Mouse (Mus musculus) intestine, embryonic 16.5 days (tissue): ENCODE measurements around the gene Slc35g1. TPM values are rescaled to one million over a fixed set of nuclear protein-coding genes. Genes with fewer than 3 reads are reported as not detected.

ENCODE experiments used
- ATAC-seq: fragments of 200-750 bp; cut with Nextera tagmentation; 2 replicates; pipeline ENCODE4 v1.8.0; 2017; ENCODE audit warnings: moderate TSS enrichment, moderate library complexity
- H3K27ac ChIP-seq: fragments of 300-500 bp; sonication (generic); 2 replicates; pipeline ENCODE4 v1.5.1; 2014; ENCODE audit warnings: mild to moderate bottlenecking, low read length
- H3K27me3 ChIP-seq: fragments of 300-500 bp; sonication (generic); replicated peaks from 2 replicates; pipeline ENCODE4 v1.6.1; 2014; ENCODE audit warnings: low read length, control low read depth, mixed read lengths; ENCODE audit not compliant: control insufficient read depth, insufficient read depth
- H3K36me3 ChIP-seq: fragments of 300-500 bp; sonication (generic); 2 replicates; pipeline ENCODE4 v1.6.1; 2014; ENCODE audit warnings: low read length, control low read depth; ENCODE audit not compliant: control insufficient read depth, insufficient read depth
- H3K4me1 ChIP-seq: fragments of 300-500 bp; sonication (generic); 2 replicates; pipeline ENCODE4 v1.6.1; 2014; ENCODE audit warnings: low read length, control low read depth, mixed read lengths; ENCODE audit not compliant: control insufficient read depth, insufficient read depth
- H3K4me2 ChIP-seq: fragments of 300-500 bp; sonication (generic); 2 replicates; pipeline ENCODE4 v1.6.1; 2014; ENCODE audit warnings: low read depth, low read length, control low read depth
- H3K4me3 ChIP-seq: fragments of 300-500 bp; sonication (generic); 2 replicates; pipeline ENCODE4 v1.5.1; 2014; ENCODE audit warnings: mild to moderate bottlenecking, low read length
- H3K9ac ChIP-seq: fragments of 300-500 bp; sonication (generic); 2 replicates; pipeline ENCODE4 v1.6.1; 2014; ENCODE audit warnings: low read depth, low read length
- H3K9me3 ChIP-seq: fragments of 300-500 bp; sonication (generic); 2 replicates; pipeline ENCODE4 v1.6.1; 2016; ENCODE audit warnings: low read length, control low read depth; ENCODE audit not compliant: control insufficient read depth
- WGBS: fragments of 180-500 bp; shearing (Covaris S2); extraction: QIAGEN DNeasy Blood & Tissue Kit; methylation state at CpG from one replicate; pipeline ENCODE4 v1.1.7; 2014; 5-methylcytosine and 5-hydroxymethylcytosine counted together
- polyA plus RNA-seq: library from polyadenylated mRNA; unstranded; fragments of >200 nt; fragmentation: Nextera tagmentation; extraction: Ambion mirVana; gene quantifications from 2 replicates; pipeline ENCODE4 v1.2.1, GENCODE M21; 2015

Slc35g1 gene
- polyA plus RNA-seq, 1 experiment from 2014 or later: 7.0 TPM

DNA sequence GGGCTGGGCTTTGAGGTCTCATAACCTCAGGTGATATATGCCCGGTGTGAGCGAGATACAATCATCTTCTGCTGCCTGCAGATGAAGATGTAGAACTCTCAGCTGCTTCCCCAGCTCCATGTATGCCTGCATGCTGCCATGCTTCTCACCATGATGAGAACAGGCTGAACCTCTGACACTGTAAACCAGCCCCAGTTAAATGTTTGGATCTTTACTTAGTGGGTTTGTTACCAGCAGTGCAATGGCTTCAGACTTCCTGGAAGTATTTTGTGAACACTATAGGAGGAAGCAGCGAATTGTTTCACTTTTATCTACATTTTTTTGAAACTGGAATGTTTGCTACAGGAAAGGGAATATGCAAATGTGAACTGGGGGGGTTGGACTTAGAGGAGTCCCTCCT lies 36.2 kb downstream of the Slc35g1 start:
- Histone ChIP-seq H3K4me2 (no peak overlapping the region), H3K27me3 (no peaks in the 10 kb centered on the region), H3K4me3 (no peak overlapping the region), H3K27ac (no peak overlapping the region), H3K9ac (no peak overlapping the region), H3K4me1 (no peaks in the 10 kb centered on the region), H3K36me3 (no peaks in the 10 kb centered on the region), H3K9me3 (no peaks in the 10 kb centered on the region)
- ATAC-seq: no peak
- WGBS: 73% methylated on average over 3 of the region's 3 CpGs

DNA sequence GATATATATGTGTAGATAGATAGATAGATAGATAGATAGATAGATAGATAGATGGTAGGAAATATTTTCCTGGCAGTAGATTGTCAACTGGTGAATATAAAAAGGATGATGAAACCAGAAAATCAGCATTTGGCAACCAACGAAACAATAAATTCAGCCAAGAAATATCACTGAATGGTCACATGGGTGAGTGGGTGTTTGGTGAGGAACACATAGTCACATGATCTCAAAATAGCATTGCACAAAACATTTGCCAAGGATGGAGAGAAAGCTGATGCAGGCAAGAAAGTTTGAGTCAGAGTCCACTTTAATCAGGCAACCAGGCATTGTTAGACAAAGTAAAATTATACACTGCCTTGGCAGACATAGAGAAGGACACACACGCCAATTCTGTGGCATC lies 37.6 kb downstream of the Slc35g1 start:
- WGBS: 82% methylated on average over 2 of the region's 2 CpGs
- Histone ChIP-seq H3K4me3 (no peak overlapping the region), H3K27me3 (no peaks in the 10 kb centered on the region), H3K9me3 (no peaks in the 10 kb centered on the region), H3K27ac (no peak overlapping the region), H3K4me2 (no peak overlapping the region), H3K4me1 (no peaks in the 10 kb centered on the region), H3K36me3 (no peaks in the 10 kb centered on the region), H3K9ac (no peak overlapping the region)
- ATAC-seq: no peak

DNA sequence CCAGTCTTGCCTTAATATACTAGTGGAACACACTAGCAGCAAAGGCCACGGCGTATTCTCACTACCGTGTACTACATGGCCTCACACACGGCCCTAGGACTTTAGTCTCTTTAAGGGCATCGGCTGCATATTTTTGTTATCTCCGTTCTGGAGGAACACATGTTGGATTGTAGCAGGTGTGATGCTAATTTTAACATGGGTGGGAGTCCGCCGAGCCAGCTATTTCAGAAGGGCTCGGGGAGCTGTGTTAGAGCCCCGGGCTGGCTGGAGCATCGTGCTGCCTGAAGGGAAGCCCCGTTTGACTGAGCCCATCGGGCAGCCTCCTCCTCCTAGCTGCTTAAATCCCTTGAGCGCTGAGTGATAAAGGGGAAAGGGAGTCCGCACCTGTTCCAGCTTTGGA lies 39.4 kb downstream of the Slc35g1 start:
- 90% methylated on average over 15 of the region's 15 CpGs for WGBS
- H3K36me3 ChIP-seq: no peaks in the 10 kb centered on the region
- ATAC-seq: no peak
- H3K4me3 ChIP-seq: no peak overlapping the region
- H3K27me3 ChIP-seq: no peaks in the 10 kb centered on the region
- no peak overlapping the region for H3K4me2 ChIP-seq
- H3K27ac ChIP-seq: no peak overlapping the region
- H3K9me3 ChIP-seq: no peaks in the 10 kb centered on the region
- H3K4me1 ChIP-seq: no peaks in the 10 kb centered on the region
- H3K9ac ChIP-seq: no peak overlapping the region

- Histone ChIP-seq H3K27me3 (no peaks in the 10 kb centered on the region), H3K9me3 (no peaks in the 10 kb centered on the region), H3K4me1 (no peaks in the 10 kb centered on the region), H3K4me3 (no peak overlapping the region), H3K4me2 (no peak overlapping the region), H3K9ac (no peak overlapping the region), H3K36me3 (no peaks in the 10 kb centered on the region), H3K27ac (no peak overlapping the region)
- WGBS: 70% methylated on average over 8 of the region's 8 CpGs
- no peak for ATAC-seq
Measured at GRCm38 (mm10) chr19:38441860-38442259, 46.1 kb downstream of the Slc35g1 start.

GRCm38 (mm10) chr19:38445758-38446157 lies 50.0 kb downstream of the Slc35g1 start:
- Histone ChIP-seq H3K27ac (no peak overlapping the region), H3K4me3 (no peak overlapping the region), H3K27me3 (no peaks in the 10 kb centered on the region), H3K9ac (no peak overlapping the region), H3K9me3 (no peaks in the 10 kb centered on the region), H3K4me1 (no peaks in the 10 kb centered on the region), H3K4me2 (no peak overlapping the region), H3K36me3 (no peaks in the 10 kb centered on the region)
- ATAC-seq: no peak
- 61% methylated on average over 5 of the region's 5 CpGs for WGBS

Other genes starting within 250 kb of the Slc35g1 start
- 29.6 and 33.6 TPM in 2 replicates for gene Fra10ac1, start 171.8 kb upstream of the Slc35g1 start, polyA plus RNA-seq
- 0.46 and 0.51 TPM in 2 replicates for gene Lgi1, start 131.4 kb upstream of the Slc35g1 start, polyA plus RNA-seq
- gene Plce1, start 85.1 kb downstream of the Slc35g1 start, polyA plus RNA-seq: 4.9 and 5.7 TPM in 2 replicates